Mouse (Mus musculus) frontal cortex, adult (tissue): ENCODE results near the gene Nme7.

Source experiments
- ATAC-seq: cut with Nextera tagmentation; 2 replicates; pipeline ENCODE4 v1.9.2; 2017; ENCODE audit warnings: mild to moderate bottlenecking, moderate library complexity, mixed read lengths; ENCODE audit not compliant: low TSS enrichment

Gene Nme7

GRCm38 (mm10) chr1:164319542-164320140 lies 15.7 kb downstream of the Nme7 start:
- ATAC-seq, result peak; percentile 32; the same call in 1 of the 2 replicates

GRCm38 (mm10) chr1:164320731-164321130 lies 16.8 kb downstream of the Nme7 start:
- no peak for ATAC-seq

- no peak for ATAC-seq
Measured at GRCm38 (mm10) chr1:164321408-164321807, 17.5 kb downstream of the Nme7 start.

GRCm38 (mm10) chr1:164322987-164323650 lies 19.2 kb downstream of the Nme7 start:
- ATAC-seq, result no peak

GRCm38 (mm10) chr1:164324221-164324620 lies 20.3 kb downstream of the Nme7 start:
- ATAC-seq, result no peak

- ATAC-seq, result no peak
Measured at GRCm38 (mm10) chr1:164324878-164325277, 21.0 kb downstream of the Nme7 start.

- ATAC-seq, result peak; percentile 95
Measured at GRCm38 (mm10) chr1:164326600-164327155, 22.8 kb downstream of the Nme7 start.

GRCm38 (mm10) chr1:164327764-164328163 lies 23.8 kb downstream of the Nme7 start:
- no peak for ATAC-seq

- no peak for ATAC-seq
Measured at GRCm38 (mm10) chr1:164332559-164332958, 28.6 kb downstream of the Nme7 start.

GRCm38 (mm10) chr1:164335435-164335834 lies 31.5 kb downstream of the Nme7 start:
- no peak for ATAC-seq

- ATAC-seq, result peak; percentile 60
Measured at GRCm38 (mm10) chr1:164335846-164336245, 31.9 kb downstream of the Nme7 start.

- ATAC-seq, result no peak
Measured at GRCm38 (mm10) chr1:164342161-164342560, 38.2 kb downstream of the Nme7 start.

GRCm38 (mm10) chr1:164353443-164353842 lies 49.5 kb downstream of the Nme7 start:
- peak; percentile 23; the same call in 1 of the 2 replicates for ATAC-seq

GRCm38 (mm10) chr1:164357995-164358394 lies 54.1 kb downstream of the Nme7 start:
- no peak for ATAC-seq

GRCm38 (mm10) chr1:164361997-164362396 lies 58.1 kb downstream of the Nme7 start:
- no peak for ATAC-seq

- ATAC-seq, result peak; percentile 93
Measured at GRCm38 (mm10) chr1:164366156-164367128, 62.5 kb downstream of the Nme7 start.

GRCm38 (mm10) chr1:164368152-164368551 lies 64.2 kb downstream of the Nme7 start:
- no peak for ATAC-seq

- no peak for ATAC-seq
Measured at GRCm38 (mm10) chr1:164369781-164370180, 65.9 kb downstream of the Nme7 start.

GRCm38 (mm10) chr1:164373029-164373428 lies 69.1 kb downstream of the Nme7 start:
- no peak for ATAC-seq

- ATAC-seq, result no peak
Measured at GRCm38 (mm10) chr1:164374020-164374419, 70.1 kb downstream of the Nme7 start.

GRCm38 (mm10) chr1:164375626-164376025 lies 71.7 kb downstream of the Nme7 start:
- ATAC-seq, result no peak
